Mouse (Mus musculus): ENCODE results near the gene B230217C12Rik. TPM values are rescaled to one million over a fixed set of nuclear protein-coding genes. Genes with fewer than 3 reads are reported as not detected.
"Not testable (repeated sequence)": the region's sequence is repeated elsewhere in the genome, so short reads cannot be mapped to it uniquely, and the experiment has no call there.

The B230217C12Rik gene
- total RNA-seq, 1 experiment from 2014 or later, result 5.5 TPM

- DNase-seq, result no peak
Observed at GRCm38 (mm10) chr11:97867591-97867990, 27.0 kb downstream of the B230217C12Rik start.

GRCm38 (mm10) chr11:97872378-97872777, 31.8 kb downstream of the B230217C12Rik start:
- DNase-seq, result not testable (repeated sequence)

DNA sequence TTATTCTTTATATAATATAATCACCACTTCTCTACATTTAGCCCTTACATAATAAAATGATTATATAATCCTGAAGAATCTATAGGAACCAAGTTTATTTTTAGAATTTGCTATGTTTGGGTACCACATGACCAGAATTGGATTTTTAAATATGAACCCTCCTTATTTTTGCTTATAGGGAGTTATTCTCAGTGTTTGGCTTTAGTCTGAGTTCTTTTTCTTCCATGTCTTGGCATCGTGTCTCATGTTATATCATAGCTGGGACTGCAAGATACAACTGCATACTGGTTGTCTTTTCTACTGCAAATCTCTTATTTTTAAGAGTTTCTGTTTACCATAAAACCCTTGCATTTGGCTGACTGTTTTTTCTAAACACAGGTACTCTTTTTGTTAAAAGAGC, 33.8 kb downstream of the B230217C12Rik start:
- DNase-seq, result no peak

DNA sequence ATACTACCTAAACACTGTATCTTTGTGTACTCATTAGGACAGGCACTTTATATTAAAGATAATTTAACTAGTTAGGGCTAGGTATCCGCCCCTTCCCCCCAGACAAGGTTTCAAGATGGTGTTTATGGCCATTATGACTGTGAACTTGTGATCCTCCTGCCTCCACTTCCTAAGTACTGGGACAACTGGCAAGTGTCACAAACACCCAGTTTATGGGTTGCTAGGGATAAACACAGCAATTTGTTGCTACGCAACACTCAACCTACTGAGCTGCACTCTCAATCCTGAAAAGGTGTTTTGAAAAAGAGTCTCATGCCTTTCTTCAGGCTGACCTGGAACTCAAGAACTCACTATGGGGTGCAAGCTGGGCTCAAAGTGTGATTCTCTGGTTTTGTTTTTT, 36.8 kb downstream of the B230217C12Rik start:
- no peak for DNase-seq

GRCm38 (mm10) chr11:97880362-97880761, 39.8 kb downstream of the B230217C12Rik start:
- DNase-seq, result no peak

DNA sequence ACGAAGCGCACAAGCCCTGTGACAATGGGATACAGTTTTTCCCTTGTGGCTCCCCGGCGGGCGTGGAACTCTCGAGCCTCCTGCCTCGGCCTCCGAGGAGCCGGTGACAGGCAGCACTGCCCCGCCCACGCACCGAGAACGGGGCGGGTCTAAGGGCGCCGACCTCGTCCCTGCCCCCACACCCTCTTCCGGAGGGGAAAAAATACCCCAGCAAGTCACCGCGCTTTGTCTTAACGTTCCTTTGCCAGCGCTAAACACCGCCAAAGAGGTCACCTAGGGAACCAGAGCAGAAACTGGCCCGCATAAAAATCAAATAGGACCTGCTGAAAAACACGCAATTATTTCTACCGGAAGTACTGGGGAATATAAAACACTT, 43.0 kb downstream of the B230217C12Rik start:
- peak; percentile 70 for DNase-seq

GRCm38 (mm10) chr11:97883918-97884600, 43.5 kb downstream of the B230217C12Rik start, which contains the start of gene Fbxo47:
Gene Fbxo47, minus strand, starts transcription at chr11:97884154.
- peak; percentile 95 for DNase-seq

DNA sequence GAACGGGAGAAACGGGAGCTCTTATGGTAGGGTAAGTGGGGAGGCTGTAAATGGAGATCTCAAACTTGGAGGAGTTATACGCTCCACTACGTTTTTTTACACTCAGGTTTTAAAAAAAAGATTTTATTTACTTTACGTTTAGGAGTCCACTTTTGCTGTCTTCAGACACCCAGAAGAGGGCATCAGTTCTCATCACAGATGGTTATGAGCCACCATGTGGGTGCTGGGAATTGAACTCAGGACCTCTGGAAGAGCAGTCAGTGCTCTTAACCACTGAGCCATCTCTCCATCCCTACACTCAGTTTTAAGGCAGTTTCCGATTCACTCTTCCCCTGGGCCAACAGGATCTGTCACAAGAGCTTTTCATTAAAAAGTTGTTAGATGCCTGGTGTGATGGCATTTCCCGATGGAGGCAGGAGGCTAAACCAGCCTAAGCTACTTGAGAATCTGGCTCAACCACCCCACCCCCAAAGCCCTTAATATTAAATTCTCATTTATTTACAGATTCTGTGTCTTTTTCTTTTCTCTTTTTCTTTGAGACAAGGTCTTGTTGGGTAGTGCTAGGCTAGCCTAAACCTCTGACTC, 44.1 kb downstream of the B230217C12Rik start:
- no peak for DNase-seq

GRCm38 (mm10) chr11:97885296-97885915, 44.8 kb downstream of the B230217C12Rik start:
- DNase-seq, result no peak

DNA sequence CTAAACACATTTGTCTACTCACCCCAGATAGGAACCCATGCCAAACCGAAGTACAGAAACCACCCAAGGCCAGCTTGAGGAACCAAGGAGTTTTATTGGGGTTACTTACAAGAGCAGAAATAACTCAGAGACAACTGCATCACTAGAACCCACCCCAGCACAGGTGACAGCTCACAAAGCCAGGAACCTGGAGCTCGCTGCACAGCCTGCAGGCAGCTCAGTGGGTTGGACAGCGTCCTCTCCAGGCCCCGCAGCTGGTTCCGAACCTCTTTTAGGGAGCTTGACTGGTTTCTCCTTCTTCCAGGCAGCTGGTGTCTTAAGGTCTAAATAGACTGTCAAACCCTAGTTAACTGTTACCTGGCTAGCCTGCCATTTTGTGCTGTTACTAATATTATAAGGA, 51.2 kb downstream of the B230217C12Rik start:
- DNase-seq, result no peak

Other genes with a start within 250 kb of the B230217C12Rik start
- gene Epop, start 211.1 kb upstream of the B230217C12Rik start, total RNA-seq (2021), result 6.2 and 7.8 TPM in 2 replicates
- gene Mllt6, start 177.4 kb upstream of the B230217C12Rik start, total RNA-seq (2021), result 49.4 and 53.6 TPM in 2 replicates
- 164 and 166 TPM in 2 replicates for gene Cisd3, start 155.0 kb upstream of the B230217C12Rik start, total RNA-seq (2021)
- gene Pcgf2, start 140.3 kb upstream of the B230217C12Rik start, total RNA-seq (2021), result 27.0 and 36.1 TPM in 2 replicates
- 216 and 226 TPM in 2 replicates for gene Psmb3, start 137.4 kb upstream of the B230217C12Rik start, total RNA-seq (2021)
- gene Pip4k2b, start 96.1 kb upstream of the B230217C12Rik start, total RNA-seq (2021), result 28.7 and 30.7 TPM in 2 replicates
- gene Cwc25, start 74.2 kb upstream of the B230217C12Rik start, total RNA-seq (2021), result 19.5 and 22.6 TPM in 2 replicates
- not detected in 2 replicates for gene 1700001P01Rik, start 64.9 kb upstream of the B230217C12Rik start, total RNA-seq (2021)
- 741 and 851 TPM in 2 replicates for gene Rpl23, start 58.3 kb upstream of the B230217C12Rik start, total RNA-seq (2021)
- 103 and 142 TPM in 2 replicates for gene Lasp1, start 41.8 kb upstream of the B230217C12Rik start, total RNA-seq (2021)
- 1.2 TPM in 1 of 2 replicates, not detected in the other for gene Fbxo47, start 43.4 kb downstream of the B230217C12Rik start, total RNA-seq (2021)
- gene Plxdc1, start 145.7 kb downstream of the B230217C12Rik start, total RNA-seq (2021), result 13.4 and 20.9 TPM in 2 replicates
- gene Arl5c, start 155.4 kb downstream of the B230217C12Rik start, total RNA-seq (2021), result 0.79 TPM in 1 of 2 replicates, not detected in the other
- gene Cacnb1, start 182.3 kb downstream of the B230217C12Rik start, total RNA-seq (2021), result 7.4 and 10.4 TPM in 2 replicates
- gene Rpl19, start 185.9 kb downstream of the B230217C12Rik start, total RNA-seq (2021), result 1,136 and 1,344 TPM in 2 replicates
- 1.9 and 2.2 TPM in 2 replicates for gene Stac2, start 212.7 kb downstream of the B230217C12Rik start, total RNA-seq (2021)

Measured in adrenal gland, postnatal 25 days (tissue).